Comparison of ENCODE assay signal across 21 mouse cellular contexts in genomic region chr3:153480636-153481006, GRCm38 (mm10).
DNase-seq lines count a peak whose midpoint lies in the region; ATAC-seq and TF ChIP-seq lines count a peak whose summit lies in the region.
"Had no signal": no experiment of that assay in that cellular context is flagged by ENCODE, and none has a peak within 500 bp of the region (broad histone marks: within the 10 kb centered on the region; RNA-seq: fewer than 3 reads in every experiment).

No protein-coding gene starts in this region.

- TF ChIP-seq EP300 in liver, postnatal 0 days (IDR thresholded peaks at IDR 0.05; ENCODE audit: low read depth) = no peak

- no peak for TF ChIP-seq CTCF in liver, postnatal 0 days (IDR thresholded peaks at IDR 0.05; ENCODE audit: low read depth)

- no peak for DNase-seq in liver, embryonic 11.5 days (ENCODE audit: low spot score)
- no peak for DNase-seq in liver, postnatal 0 days
- peak; percentile 59 for DNase-seq in MEL-GATA-1-ER (ENCODE audit: extremely low read depth, low read depth)
- no peak for DNase-seq in lung, adult 18-20 months
- DNase-seq in thymus, postnatal 14 days = no peak
- DNase-seq: adrenal gland, postnatal 10 days; cerebellum, adult 18-20 months; cerebellum, postnatal 14 days; gastrocnemius, postnatal 36 days; kidney, adult 11 months; kidney, postnatal 4 days; lung, postnatal 4 days; midbrain, embryonic 14.5 days had no signal

- ATAC-seq in liver, embryonic 11.5 days (replicated peaks; ENCODE audit: low FRiP score) = peak; percentile 46; the same call in 1 of the 2 replicates
- no peak for ATAC-seq in liver, postnatal 0 days
- peak; percentile 22; the same call in 1 of the 2 replicates for ATAC-seq in liver, embryonic 15.5 days (ENCODE audit: insufficient read depth)
- 0 out of 2 replicates have a peak, but pooled peaks have one; percentile 35 for ATAC-seq in monocyte, adult 5-6 weeks (replicated peaks; ENCODE audit: insufficient number of reproducible peaks, low FRiP score, low TSS enrichment, poor library complexity, severe bottlenecking)

- H3K27me3 ChIP-seq in liver, embryonic 11.5 days (replicated peaks; ENCODE audit: control insufficient read depth, insufficient read depth, low read length) = no peaks in the 10 kb centered on the region
- no peaks in the 10 kb centered on the region for H3K27me3 ChIP-seq in liver, postnatal 0 days (ENCODE audit: insufficient read depth, low read length)
- no peaks in the 10 kb centered on the region for H3K27me3 ChIP-seq in liver, embryonic 15.5 days
- H3K27me3 ChIP-seq: embryonic facial prominence, embryonic 12.5 days; forebrain, embryonic 12.5 days; kidney, embryonic 15.5 days; neural tube, embryonic 12.5 days had no signal

- no peak overlapping the region for H3K9ac ChIP-seq in liver, embryonic 11.5 days (ENCODE audit: low read depth, low read length)
- H3K9ac ChIP-seq in liver, postnatal 0 days (replicated peaks) = no peak overlapping the region
- H3K9ac ChIP-seq in liver, embryonic 15.5 days = no peak overlapping the region
- H3K9ac ChIP-seq: embryonic facial prominence, embryonic 12.5 days; forebrain, embryonic 12.5 days; kidney, embryonic 15.5 days; neural tube, embryonic 12.5 days had no signal

- peaks cover 13% of the 10 kb centered on the region for H3K4me1 ChIP-seq in liver, embryonic 11.5 days (replicated peaks; ENCODE audit: control insufficient read depth, insufficient read depth, low read length)
- H3K4me1 ChIP-seq in liver, postnatal 0 days (ENCODE audit: insufficient read depth) = no peaks in the 10 kb centered on the region
- peaks cover 14% of the 10 kb centered on the region for H3K4me1 ChIP-seq in liver, embryonic 15.5 days (replicated peaks)
- H3K4me1 ChIP-seq: embryonic facial prominence, embryonic 12.5 days; forebrain, embryonic 12.5 days; kidney, embryonic 15.5 days had no signal

- H3K36me3 ChIP-seq in liver, embryonic 11.5 days (ENCODE audit: control insufficient read depth, insufficient read depth, low read length) = no peaks in the 10 kb centered on the region
- H3K36me3 ChIP-seq in liver, postnatal 0 days (replicated peaks; ENCODE audit: insufficient read depth, low read length) = no peaks in the 10 kb centered on the region
- H3K36me3 ChIP-seq in liver, embryonic 15.5 days (replicated peaks) = no peaks in the 10 kb centered on the region
- H3K36me3 ChIP-seq: embryonic facial prominence, embryonic 12.5 days; forebrain, embryonic 12.5 days; kidney, embryonic 15.5 days; neural tube, embryonic 12.5 days had no signal

- no peak overlapping the region for H3K27ac ChIP-seq in liver, embryonic 11.5 days (ENCODE audit: low read depth, low read length)
- no peak overlapping the region for H3K27ac ChIP-seq in liver, postnatal 0 days (ENCODE audit: low read depth)
- no peak overlapping the region for H3K27ac ChIP-seq in liver, embryonic 15.5 days (replicated peaks)
- H3K27ac ChIP-seq: embryonic facial prominence, embryonic 12.5 days; forebrain, embryonic 12.5 days; kidney, embryonic 15.5 days; left cerebral cortex, adult 2 months; neural tube, embryonic 12.5 days; stomach, postnatal 0 days had no signal

- WGBS in liver, embryonic 11.5 days = 63% methylated on average over 5 of the region's 5 CpGs
- 66% methylated on average over 5 of the region's 5 CpGs for WGBS in liver, postnatal 0 days (ENCODE audit: insufficient replicate concordance)
- 58% methylated on average over 5 of the region's 5 CpGs for WGBS in liver, embryonic 15.5 days (ENCODE audit: insufficient replicate concordance)

- H3K9me3 ChIP-seq in liver, embryonic 11.5 days (ENCODE audit: control insufficient read depth, low read length) = no peaks in the 10 kb centered on the region
- H3K9me3 ChIP-seq in liver, postnatal 0 days (ENCODE audit: low read length) = no peaks in the 10 kb centered on the region
- H3K9me3 ChIP-seq in liver, embryonic 15.5 days (replicated peaks) = no peaks in the 10 kb centered on the region
- H3K9me3 ChIP-seq: embryonic facial prominence, embryonic 12.5 days; forebrain, embryonic 12.5 days; kidney, embryonic 15.5 days; neural tube, embryonic 12.5 days had no signal

- no peak overlapping the region for H3K4me3 ChIP-seq in liver, embryonic 11.5 days (ENCODE audit: low read depth, low read length)
- H3K4me3 ChIP-seq in liver, postnatal 0 days (ENCODE audit: low read depth, low read length) = no peak overlapping the region
- no peak overlapping the region for H3K4me3 ChIP-seq in liver, embryonic 15.5 days (replicated peaks)
- H3K4me3 ChIP-seq: embryonic facial prominence, embryonic 12.5 days; forebrain, embryonic 12.5 days; kidney, embryonic 15.5 days; left cerebral cortex, adult 2 months; neural tube, embryonic 12.5 days had no signal

- H3K4me2 ChIP-seq in liver, embryonic 11.5 days = peak overlapping the region; percentile 15; the same call in 1 of the 2 replicates
- H3K4me2 ChIP-seq in liver, postnatal 0 days (ENCODE audit: low read depth, low read length) = no peak overlapping the region
- H3K4me2 ChIP-seq in liver, embryonic 15.5 days = no peak overlapping the region
- H3K4me2 ChIP-seq: embryonic facial prominence, embryonic 12.5 days; forebrain, embryonic 12.5 days; kidney, embryonic 15.5 days; neural tube, embryonic 12.5 days had no signal
